Mouse (Mus musculus): ENCODE measurements around the gene Hoxc4. TPM values are rescaled to one million over a fixed set of nuclear protein-coding genes. Genes with fewer than 3 reads are reported as not detected.

The Hoxc4 gene
- polyA plus RNA-seq, 1 experiment from 2014 or later = 4.9 TPM

GRCm38 (mm10) chr15:103083598-103083997 is 64.9 kb downstream of the Hoxc4 start:
- no peaks in the 10 kb centered on the region for H3K9me3 ChIP-seq
- peaks cover 28% of the 10 kb centered on the region for H3K4me1 ChIP-seq
- no peaks in the 10 kb centered on the region for H3K36me3 ChIP-seq
- no peak overlapping the region for H3K9ac ChIP-seq
- 79% methylated on average over 1 of the region's 1 CpGs for WGBS
- no peak for ATAC-seq (ENCODE audit: low FRiP score, low read depth)
- H3K4me3 ChIP-seq = no peak overlapping the region
- peaks cover 77% of the 10 kb centered on the region for H3K27me3 ChIP-seq
- no peak overlapping the region for H3K4me2 ChIP-seq (replicated peaks)
- no peak overlapping the region for H3K27ac ChIP-seq

- H3K4me3 ChIP-seq = no peak overlapping the region
- no peak overlapping the region for H3K9ac ChIP-seq
- 71% methylated on average over 1 of the region's 1 CpGs for WGBS
- H3K27ac ChIP-seq = no peak overlapping the region
- H3K4me2 ChIP-seq (replicated peaks) = no peak overlapping the region
- H3K27me3 ChIP-seq = peaks cover 88% of the 10 kb centered on the region
- H3K4me1 ChIP-seq = peaks cover 35% of the 10 kb centered on the region
- no peaks in the 10 kb centered on the region for H3K9me3 ChIP-seq
- H3K36me3 ChIP-seq = no peaks in the 10 kb centered on the region
- ATAC-seq (ENCODE audit: low FRiP score, low read depth) = no peak
Observed at GRCm38 (mm10) chr15:103084944-103085343, 66.2 kb downstream of the Hoxc4 start.

GRCm38 (mm10) chr15:103085831-103086671 is 67.3 kb downstream of the Hoxc4 start:
- H3K36me3 ChIP-seq = no peaks in the 10 kb centered on the region
- ATAC-seq (ENCODE audit: low FRiP score, low read depth) = peak; percentile 51; the same call in 1 of the 2 replicates
- peak overlapping the region; percentile 41 for H3K4me3 ChIP-seq
- H3K9ac ChIP-seq = peak overlapping the region; percentile 53; the same call in 1 of the 2 replicates
- 1% methylated on average over 61 of the region's 61 CpGs for WGBS
- peaks cover 99% of the 10 kb centered on the region for H3K27me3 ChIP-seq
- H3K4me1 ChIP-seq = peaks cover 42% of the 10 kb centered on the region
- H3K27ac ChIP-seq = no peak overlapping the region
- no peaks in the 10 kb centered on the region for H3K9me3 ChIP-seq
- peak overlapping the region; percentile 75 for H3K4me2 ChIP-seq (replicated peaks)

MicroRNAs within 50 kb of the gene (microRNA counts, 519-probe panel; counts per million panel counts)
- 1,929 counts per million, percentile 23 among the panel's probes with 10 or more counts for microRNA mmu-miR-615-3p
- microRNA mmu-miR-615-5p = not detected

Small RNA genes within 50 kb of the gene (microRNA-seq; reads per million reads assigned to microRNA genes)
- gene Mir196a-2 (918 reads per million, percentile 74 among the genes with 10 or more reads in this experiment), gene Mir615 (1,601 reads per million, percentile 79 among the genes with 10 or more reads in this experiment)

Other genes starting within 250 kb of the Hoxc4 start
- gene Hoxc13, start 97.8 kb upstream of the Hoxc4 start, polyA plus RNA-seq (2015; fragmentation: Nextera tagmentation; extraction: Ambion mirVana) = 2.9 and 3.8 TPM in 2 replicates
- 2.8 and 3.1 TPM in 2 replicates for gene Hoxc12, start 82.2 kb upstream of the Hoxc4 start, polyA plus RNA-seq (2015; fragmentation: Nextera tagmentation; extraction: Ambion mirVana)
- gene Hoxc11, start 64.5 kb upstream of the Hoxc4 start, polyA plus RNA-seq (2015; fragmentation: Nextera tagmentation; extraction: Ambion mirVana) = 2.1 and 2.6 TPM in 2 replicates
- 11.0 and 11.3 TPM in 2 replicates for gene Hoxc10, start 52.1 kb upstream of the Hoxc4 start, polyA plus RNA-seq (2015; fragmentation: Nextera tagmentation; extraction: Ambion mirVana)
- 5.2 and 6.7 TPM in 2 replicates for gene Hoxc5, start 51.5 kb upstream of the Hoxc4 start, polyA plus RNA-seq (2015; fragmentation: Nextera tagmentation; extraction: Ambion mirVana)
- 1.7 and 2.1 TPM in 2 replicates for gene Hoxc9, start 42.5 kb upstream of the Hoxc4 start, polyA plus RNA-seq (2015; fragmentation: Nextera tagmentation; extraction: Ambion mirVana)
- gene Hoxc8, start 28.3 kb upstream of the Hoxc4 start, polyA plus RNA-seq (2015; fragmentation: Nextera tagmentation; extraction: Ambion mirVana) = 2.7 and 3.0 TPM in 2 replicates
- 2.5 and 2.8 TPM in 2 replicates for gene Hoxc6, start 20.7 kb upstream of the Hoxc4 start, polyA plus RNA-seq (2015; fragmentation: Nextera tagmentation; extraction: Ambion mirVana)
- 15.6 and 16.7 TPM in 2 replicates for gene Smug1, start 148.2 kb downstream of the Hoxc4 start, polyA plus RNA-seq (2015; fragmentation: Nextera tagmentation; extraction: Ambion mirVana)
- gene Cbx5, start 220.9 kb downstream of the Hoxc4 start, polyA plus RNA-seq (2015; fragmentation: Nextera tagmentation; extraction: Ambion mirVana) = 153 and 166 TPM in 2 replicates
- gene Hnrnpa1, start 221.5 kb downstream of the Hoxc4 start, polyA plus RNA-seq (2015; fragmentation: Nextera tagmentation; extraction: Ambion mirVana) = 1,120 and 1,163 TPM in 2 replicates
- gene Nfe2, start 239.5 kb downstream of the Hoxc4 start, polyA plus RNA-seq (2015; fragmentation: Nextera tagmentation; extraction: Ambion mirVana) = 2.8 and 3.8 TPM in 2 replicates